Mouse (Mus musculus): ENCODE results near the gene Neurog1. TPM values are rescaled to one million over a fixed set of nuclear protein-coding genes. Genes with fewer than 3 reads are reported as not detected.

Neurog1 gene
- total RNA-seq, 2 experiments from 2014 or later, result not detected

GRCm38 (mm10) chr13:56221995-56222848, 29.7 kb downstream of the Neurog1 start:
- ATAC-seq (replicated peaks; ENCODE audit: low FRiP score, poor library complexity, severe bottlenecking), result no peak

- ATAC-seq (replicated peaks; ENCODE audit: low FRiP score, poor library complexity, severe bottlenecking), result no peak
These were observed 30.6 kb downstream of the Neurog1 start for GRCm38 (mm10) chr13:56221129-56221910.

GRCm38 (mm10) chr13:56219254-56219653, 32.7 kb downstream of the Neurog1 start:
- ATAC-seq (replicated peaks; ENCODE audit: low FRiP score, poor library complexity, severe bottlenecking), result no peak

GRCm38 (mm10) chr13:56216090-56216489, 35.9 kb downstream of the Neurog1 start:
- no peak for ATAC-seq (replicated peaks; ENCODE audit: low FRiP score, poor library complexity, severe bottlenecking)

GRCm38 (mm10) chr13:56214633-56215032, 37.3 kb downstream of the Neurog1 start:
- no peak for ATAC-seq (replicated peaks; ENCODE audit: low FRiP score, poor library complexity, severe bottlenecking)

- no peak for ATAC-seq (replicated peaks; ENCODE audit: low FRiP score, poor library complexity, severe bottlenecking)
These were observed 42.9 kb downstream of the Neurog1 start for GRCm38 (mm10) chr13:56209067-56209411.

GRCm38 (mm10) chr13:56208225-56209066, 43.5 kb downstream of the Neurog1 start:
- ATAC-seq (replicated peaks; ENCODE audit: low FRiP score, poor library complexity, severe bottlenecking), result no peak

Other genes with a start within 250 kb of the Neurog1 start
- gene H2afy, start 115.8 kb downstream of the Neurog1 start, total RNA-seq (2015; ENCODE audit: low replicate concordance), result 63.4 and 72.5 TPM in 2 replicates
- gene H2afy, start 115.8 kb downstream of the Neurog1 start, total RNA-seq (2017; ENCODE audit: low replicate concordance), result 62.3 and 78.6 TPM in 2 replicates
- 9.2 and 11.9 TPM in 2 replicates for gene Tifab, start 73.3 kb downstream of the Neurog1 start, total RNA-seq (2015; ENCODE audit: low replicate concordance)
- gene Tifab, start 73.3 kb downstream of the Neurog1 start, total RNA-seq (2017; ENCODE audit: low replicate concordance), result 3.1 and 10.2 TPM in 2 replicates
- gene Cxcl14, start 44.4 kb upstream of the Neurog1 start, total RNA-seq (2015; ENCODE audit: low replicate concordance), result 1.1 and 2.9 TPM in 2 replicates
- gene Cxcl14, start 44.4 kb upstream of the Neurog1 start, total RNA-seq (2017; ENCODE audit: low replicate concordance), result 1.9 and 2.6 TPM in 2 replicates
- not detected in 2 replicates for gene Gm3045, start 174.4 kb upstream of the Neurog1 start, total RNA-seq (2015; ENCODE audit: low replicate concordance)
- gene Gm3045, start 174.4 kb upstream of the Neurog1 start, total RNA-seq (2017; ENCODE audit: low replicate concordance), result not detected in 2 replicates
- not detected in 2 replicates for gene Slc25a48, start 186.2 kb upstream of the Neurog1 start, total RNA-seq (2015; ENCODE audit: low replicate concordance)
- not detected in 2 replicates for gene Slc25a48, start 186.2 kb upstream of the Neurog1 start, total RNA-seq (2017; ENCODE audit: low replicate concordance)
- not detected in 2 replicates for gene Il9, start 230.1 kb upstream of the Neurog1 start, total RNA-seq (2015; ENCODE audit: low replicate concordance)
- gene Il9, start 230.1 kb upstream of the Neurog1 start, total RNA-seq (2017; ENCODE audit: low replicate concordance), result not detected in 2 replicates